Mouse (Mus musculus): ENCODE measurements around the gene Myl12a.

GRCm38 (mm10) chr17:70991706-70992625, 10.7 kb downstream of the Myl12a start:
- peak; percentile 86 for TF ChIP-seq ZNF384 (IDR thresholded peaks at IDR 0.05; ENCODE audit: low read depth, low read length)
- TF ChIP-seq HCFC1 (IDR thresholded peaks at IDR 0.05; ENCODE audit: borderline replicate concordance, insufficient read depth, low read length), result no peak
- no peak for TF ChIP-seq MAFK (IDR thresholded peaks at IDR 0.05; ENCODE audit: insufficient read depth, low read depth, low read length)

Measured in ES-E14 (cell line).